Mouse (Mus musculus): Measurements from ENCODE around the gene Glyctk.

GRCm38 (mm10) chr9:106149399-106149754, 8.6 kb downstream of the Glyctk start:
- TF ChIP-seq ZNF384 (IDR thresholded peaks at IDR 0.05; ENCODE audit: low read depth, low read length) (no peak), CHD2 (IDR thresholded peaks at IDR 0.05; ENCODE audit: low read depth, low read length) (no peak), MAFK (IDR thresholded peaks at IDR 0.05; ENCODE audit: insufficient read depth, low read depth, low read length) (no peak), HCFC1 (IDR thresholded peaks at IDR 0.05; ENCODE audit: borderline replicate concordance, insufficient read depth, low read length) (no peak), ZC3H11A (IDR thresholded peaks at IDR 0.05; ENCODE audit: borderline replicate concordance, low read depth, low read length) (no peak)

Data from ES-E14 (cell line).